Mouse (Mus musculus): Measurements from ENCODE around the gene Dqx1.

DNA sequence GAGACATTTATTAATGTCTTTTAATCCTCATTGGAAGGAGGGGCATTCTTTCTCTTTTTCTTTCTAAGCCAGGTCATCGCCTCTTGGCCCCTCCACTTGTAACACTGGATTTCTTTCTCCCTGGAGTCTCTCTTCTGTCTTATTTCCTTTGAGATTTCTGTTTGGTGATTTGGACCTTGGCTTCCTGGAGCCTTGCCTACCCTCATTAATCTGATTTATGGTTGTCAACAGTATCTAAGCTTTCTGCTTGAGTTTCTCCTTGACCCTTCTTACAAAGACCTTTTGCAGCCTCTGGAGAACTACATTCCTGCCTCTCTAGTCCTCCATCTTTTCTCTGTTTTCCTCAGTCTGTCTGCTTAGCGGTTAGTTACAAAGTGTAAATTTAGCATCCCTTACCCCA, 40.8 kb downstream of the Dqx1 start:
- TF ChIP-seq CTCF (IDR thresholded peaks at IDR 0.05; ENCODE audit: low read depth) (no peak), EP300 (IDR thresholded peaks at IDR 0.05; ENCODE audit: low read depth) (no peak)

Measured in liver, embryonic 14.5 days (tissue).